Mouse (Mus musculus) testis, adult 2 months (tissue): ENCODE measurements at regions not wholly inside any gene's neighbourhood (a gene's known extent, or its start where the extent isn't known, plus 50 kb on each side); places are given as distances from the start of the nearest gene placed in this dataset.

Experiments used
- CTCF ChIP-seq: fragments of 200-500 bp; IDR thresholded peaks from 2 replicates; pipeline ENCODE4 v1.5.1; 2012; ENCODE audit warnings: low read depth, mild to moderate bottlenecking, inconsistent platforms, low read length, moderate library complexity; ENCODE audit not compliant: control insufficient read depth, insufficient read depth, insufficient replicate concordance
- POLR2A ChIP-seq: fragments of 200-500 bp; IDR thresholded peaks from 2 replicates; pipeline ENCODE4 v1.6.1; 2012; ENCODE audit warnings: low read depth, mild to moderate bottlenecking, inconsistent platforms, low read length, moderate library complexity; ENCODE audit not compliant: control insufficient read depth

GRCm38 (mm10) chr4:140421926-140422585 lies 175.5 kb upstream of the Igsf21 start:
- TF ChIP-seq CTCF (no peak), POLR2A (no peak)
